Mouse (Mus musculus) urinary bladder, adult 2 months (tissue): ENCODE measurements around the gene Snrpb2. TPM values are rescaled to one million over a fixed set of nuclear protein-coding genes. Genes with fewer than 3 reads are reported as not detected.

ENCODE experiments used
- DNase-seq: peaks from one replicate; pipeline ENCODE4 v3.0.0; 2022; ENCODE audit warnings: low spot score
- polyA plus RNA-seq: library from polyadenylated mRNA; depleted of rRNA; stranded (reverse); fragments of >200 nt; gene quantifications from 2 replicates; pipeline ENCODE4 v1.2.3, GENCODE M21; 2012; rRNA removed

The Snrpb2 gene
- polyA plus RNA-seq = 26.5 and 31.0 TPM in 2 replicates

GRCm38 (mm10) chr2:143062812-143063792 is at the start of gene Snrpb2:
Gene Snrpb2, plus strand, starts transcription at chr2:143063039.
- peak; percentile 72 for DNase-seq

- no peak for DNase-seq
Measured at GRCm38 (mm10) chr2:143013057-143013456, 49.8 kb upstream of the Snrpb2 start.

- no peak for DNase-seq
Measured at GRCm38 (mm10) chr2:143018084-143018483, 44.8 kb upstream of the Snrpb2 start.

DNA sequence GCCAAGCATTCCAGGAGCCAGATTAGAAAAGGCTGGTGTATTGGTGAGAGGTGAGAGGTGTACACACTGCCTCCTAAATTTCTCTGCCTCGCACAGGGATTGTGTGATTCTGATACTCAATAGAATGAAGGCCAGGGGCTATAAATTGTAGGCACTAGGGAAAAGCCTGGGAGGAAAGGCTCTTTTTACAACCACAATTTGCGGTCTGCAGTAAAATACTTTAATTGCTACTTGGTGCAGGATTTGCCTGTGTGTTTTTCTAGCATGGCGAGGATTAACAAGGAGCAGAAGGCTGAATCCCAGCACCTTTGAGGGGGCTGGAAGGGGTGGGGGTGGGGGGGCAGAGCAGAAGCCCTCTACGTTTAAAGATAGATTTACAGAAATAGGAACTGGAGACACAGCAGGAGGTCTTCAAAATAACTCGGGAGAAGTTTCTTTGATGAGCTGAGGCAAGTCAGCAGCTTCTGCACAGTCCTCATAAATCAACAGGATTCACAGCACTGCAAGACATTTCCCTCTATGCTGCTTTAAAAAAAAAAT is 44.2 kb upstream of the Snrpb2 start:
- no peak for DNase-seq

DNA sequence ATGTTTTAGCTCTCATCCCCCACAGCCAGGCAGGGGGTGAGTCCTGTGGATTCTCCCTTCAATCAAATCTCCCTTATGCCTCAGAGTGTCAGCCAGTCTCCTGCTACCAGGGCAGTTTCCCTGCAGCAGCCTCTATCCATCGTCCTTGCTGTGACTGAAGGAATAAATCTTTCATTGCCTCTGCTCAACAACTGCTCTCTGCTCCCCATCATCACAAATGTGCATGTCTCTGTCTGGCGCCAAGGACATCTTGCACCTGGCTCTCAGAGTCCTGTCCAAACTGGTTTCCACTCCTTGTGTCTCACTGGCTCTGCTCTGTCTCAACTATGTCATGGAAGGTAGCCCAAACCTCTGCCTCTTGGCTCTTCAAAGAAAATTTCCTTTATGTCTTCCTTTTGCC is 43.1 kb upstream of the Snrpb2 start:
- no peak for DNase-seq

DNA sequence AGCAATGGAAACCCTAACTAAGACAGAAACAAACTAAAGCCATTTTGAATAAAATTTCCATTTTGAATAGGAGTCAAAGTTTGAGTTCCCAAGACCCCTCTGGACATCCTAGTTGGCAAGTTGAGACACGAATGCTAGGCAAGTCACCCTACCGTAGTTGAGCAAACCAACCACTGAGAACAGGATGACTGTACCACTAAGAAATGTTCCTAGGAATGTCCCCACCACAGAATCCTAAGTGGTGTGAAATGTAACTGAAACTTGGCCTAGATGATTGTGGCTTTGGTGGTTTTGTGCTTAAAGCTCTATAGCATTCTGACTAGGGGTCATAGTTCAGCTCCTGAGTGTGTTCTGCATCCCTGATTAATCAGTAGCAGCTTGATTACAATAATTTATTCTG is 39.5 kb upstream of the Snrpb2 start:
- no peak for DNase-seq

DNA sequence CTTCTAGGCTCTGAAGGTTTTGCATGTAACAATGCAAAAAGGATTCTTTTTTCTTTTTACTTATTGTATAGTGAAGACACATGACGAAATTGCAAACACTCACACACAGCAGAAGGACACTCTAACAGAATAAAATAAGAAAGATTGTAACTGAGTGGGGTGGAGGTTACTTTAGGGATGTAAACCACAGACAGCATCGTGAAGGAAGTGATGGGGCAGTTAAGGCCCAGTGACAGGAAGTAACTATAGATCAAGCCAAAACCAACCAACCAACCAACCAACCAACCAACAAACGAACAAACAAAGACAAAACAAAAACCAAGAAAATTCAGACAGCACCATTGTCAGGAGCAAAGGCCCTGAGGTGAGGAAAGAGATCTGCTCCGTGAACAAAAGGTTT is 38.6 kb upstream of the Snrpb2 start:
- no peak for DNase-seq

GRCm38 (mm10) chr2:143031283-143031682 is 31.6 kb upstream of the Snrpb2 start:
- no peak for DNase-seq

GRCm38 (mm10) chr2:143032378-143033255 is 30.2 kb upstream of the Snrpb2 start:
- DNase-seq = no peak

DNA sequence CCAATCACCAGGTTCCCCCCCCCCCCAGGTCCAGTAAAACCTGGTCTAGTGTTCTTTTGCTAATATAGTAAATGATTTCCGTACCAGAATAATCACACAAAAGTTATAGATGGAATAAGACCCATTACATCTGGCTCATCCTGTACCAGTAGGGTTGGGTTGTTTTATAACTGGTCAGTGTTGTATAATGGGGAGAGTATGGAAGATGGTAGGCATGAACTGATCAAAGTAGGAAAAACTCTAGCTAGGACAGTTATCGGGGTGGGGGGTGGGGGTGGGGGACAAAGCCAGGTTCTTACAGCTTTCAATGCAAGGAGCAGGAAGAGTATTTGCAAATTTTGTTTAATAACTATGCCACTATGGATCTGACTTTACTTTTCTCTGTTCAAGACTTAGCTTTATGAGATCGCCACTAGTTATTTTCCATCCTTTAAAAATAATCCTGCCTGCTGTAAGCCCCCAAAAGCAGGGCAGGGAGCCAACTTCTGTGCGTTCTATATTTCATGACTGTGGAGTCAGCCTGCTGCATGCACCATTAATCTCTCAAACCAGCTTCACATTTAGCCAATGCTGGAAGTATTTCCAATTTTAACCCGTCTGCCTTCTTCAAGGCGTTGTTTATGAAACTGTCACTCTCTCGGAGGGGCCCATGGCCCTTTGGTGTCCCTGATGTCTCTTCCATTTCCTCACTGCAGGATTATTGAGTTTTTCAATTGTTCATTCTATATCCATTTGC is 28.3 kb upstream of the Snrpb2 start:
- DNase-seq = no peak

DNA sequence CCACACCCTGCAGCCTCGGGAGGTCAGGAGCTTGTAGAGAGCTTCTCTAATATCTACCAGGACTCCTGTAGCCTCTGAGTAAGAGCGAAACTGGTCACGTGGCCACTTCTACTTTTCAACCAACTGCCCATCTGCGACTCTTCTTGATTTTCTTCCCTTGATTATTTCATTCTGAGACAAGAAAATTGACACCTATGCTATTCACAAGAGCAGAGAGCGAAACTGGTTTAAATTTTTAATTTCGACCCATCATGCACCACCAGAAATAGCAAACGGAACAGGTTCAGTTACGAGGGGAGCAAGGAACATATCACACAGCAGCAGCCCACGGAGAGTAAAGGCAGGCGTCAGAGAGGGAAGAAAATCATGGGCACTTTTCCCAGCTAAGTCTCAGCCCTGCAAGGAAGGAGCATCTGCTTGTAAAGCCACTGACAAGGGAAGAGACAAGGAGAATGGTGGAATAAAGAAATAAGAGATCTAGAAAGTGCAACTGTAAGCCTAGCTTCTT is 27.7 kb upstream of the Snrpb2 start:
- no peak for DNase-seq

DNA sequence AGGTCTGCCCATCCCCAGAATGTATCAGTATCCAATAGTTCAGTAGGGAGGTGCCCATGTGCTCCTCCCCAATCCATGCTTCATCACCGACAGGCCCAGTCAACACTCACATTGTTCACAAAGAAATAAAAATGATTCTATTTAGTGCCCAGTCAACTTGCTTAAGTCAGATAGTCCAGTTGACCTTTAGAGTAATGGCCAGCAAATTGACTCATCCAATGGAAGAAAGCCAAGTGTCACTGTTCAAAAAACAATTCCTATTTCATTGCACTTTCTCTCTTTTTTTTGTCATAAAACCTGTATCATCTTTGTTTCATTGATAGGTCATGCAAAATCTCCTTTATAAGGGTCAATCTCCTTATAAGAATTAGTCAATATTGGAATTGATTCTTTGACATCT is 21.2 kb upstream of the Snrpb2 start:
- DNase-seq = no peak

- DNase-seq = no peak
Measured at GRCm38 (mm10) chr2:143055251-143055650, 7.6 kb upstream of the Snrpb2 start.

- DNase-seq = no peak
Measured at GRCm38 (mm10) chr2:143056736-143057135, 6.1 kb upstream of the Snrpb2 start.

- no peak for DNase-seq
Measured at GRCm38 (mm10) chr2:143062432-143062811, 417 bp upstream of the Snrpb2 start.

- no peak for DNase-seq
Measured at GRCm38 (mm10) chr2:143065914-143066313, 3.1 kb downstream of the Snrpb2 start.

DNA sequence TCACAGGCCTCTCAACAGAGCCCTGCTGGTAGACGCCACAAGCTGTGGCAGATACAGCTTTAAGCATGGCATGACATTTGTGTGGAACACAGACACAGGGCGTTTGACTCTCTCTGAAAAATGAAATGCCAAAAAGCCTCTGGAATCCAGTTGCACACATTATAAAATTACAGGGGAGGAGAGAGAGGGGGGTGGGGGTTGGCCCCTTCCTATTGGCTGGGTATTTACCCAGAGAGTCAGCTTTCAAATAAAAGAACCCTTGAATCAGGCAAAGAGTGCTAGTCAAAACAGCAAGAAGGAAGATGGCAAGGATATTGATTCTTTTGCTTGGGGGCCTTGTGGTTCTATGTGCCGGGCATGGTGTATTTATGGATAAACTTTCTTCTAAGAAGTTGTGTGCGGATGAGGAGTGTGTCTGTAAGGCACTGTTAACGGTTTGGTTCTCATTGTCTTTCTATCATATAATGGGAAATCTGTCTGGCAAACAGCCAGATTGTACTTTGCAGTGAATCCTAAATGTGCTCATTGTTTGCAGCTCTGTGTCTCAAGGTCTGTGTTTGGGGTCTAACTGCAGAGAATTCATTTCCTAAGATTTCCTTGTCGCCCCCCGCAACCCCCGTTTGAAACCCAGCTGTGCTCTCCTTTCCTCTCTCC is 15.5 kb downstream of the Snrpb2 start, which contains the start of gene Otor:
Gene Otor (plus strand): TSS at position 276 of the 654 bp plus-strand sequence.
- DNase-seq = no peak

- no peak for DNase-seq
Measured at GRCm38 (mm10) chr2:143081693-143082092, 18.9 kb downstream of the Snrpb2 start.

DNA sequence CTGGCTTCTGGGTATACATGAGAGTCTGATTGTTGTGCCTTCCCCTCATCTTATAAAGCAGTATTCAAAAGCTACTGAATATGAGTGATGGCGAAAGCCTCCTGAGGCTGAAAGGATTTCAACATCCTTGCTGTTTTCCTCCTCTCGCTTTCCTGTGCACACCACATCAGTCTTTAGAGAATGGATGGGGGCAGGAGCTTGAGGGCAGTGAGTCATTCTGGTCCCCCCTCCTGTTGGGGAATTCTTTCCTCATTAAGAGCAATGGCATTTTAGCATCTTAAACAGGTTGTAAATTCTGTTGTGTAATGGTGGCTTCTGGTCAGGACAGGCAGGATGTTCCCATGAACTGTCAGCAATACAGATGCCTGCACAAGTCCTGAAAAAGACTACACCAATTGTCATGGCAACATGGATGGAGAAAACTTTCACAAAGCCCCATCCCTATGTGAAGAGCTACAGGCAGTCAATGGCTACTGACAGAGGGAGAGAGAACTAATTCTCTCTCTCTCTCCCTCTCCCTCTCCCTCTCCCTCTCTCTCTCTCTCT is 22.1 kb downstream of the Snrpb2 start:
- DNase-seq = no peak

DNA sequence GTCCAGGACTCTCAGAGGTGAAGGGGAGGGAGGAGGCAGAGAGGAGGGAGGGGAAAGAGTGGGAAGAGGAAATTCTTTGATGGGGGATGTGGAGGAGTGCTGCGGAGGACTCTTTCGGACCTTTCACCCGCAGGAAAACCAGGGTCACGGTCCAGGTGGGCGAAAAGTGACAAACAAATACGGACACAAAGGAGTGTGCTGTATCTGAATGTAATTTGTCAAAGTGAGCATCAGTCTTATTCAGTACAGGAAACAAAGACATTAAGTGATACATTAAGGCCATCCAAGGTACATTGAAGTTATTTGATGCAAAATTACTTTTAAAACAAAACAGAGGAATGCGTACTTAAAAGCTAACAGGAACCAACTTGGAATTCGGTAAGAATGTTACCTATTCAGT is 27.0 kb downstream of the Snrpb2 start:
- DNase-seq = no peak
